Mouse (Mus musculus): ENCODE data around the gene Acrbp.
A peak's percentile ranks its signal among the peaks of the same experiment; 100 is the strongest.

Gene Acrbp

DNA sequence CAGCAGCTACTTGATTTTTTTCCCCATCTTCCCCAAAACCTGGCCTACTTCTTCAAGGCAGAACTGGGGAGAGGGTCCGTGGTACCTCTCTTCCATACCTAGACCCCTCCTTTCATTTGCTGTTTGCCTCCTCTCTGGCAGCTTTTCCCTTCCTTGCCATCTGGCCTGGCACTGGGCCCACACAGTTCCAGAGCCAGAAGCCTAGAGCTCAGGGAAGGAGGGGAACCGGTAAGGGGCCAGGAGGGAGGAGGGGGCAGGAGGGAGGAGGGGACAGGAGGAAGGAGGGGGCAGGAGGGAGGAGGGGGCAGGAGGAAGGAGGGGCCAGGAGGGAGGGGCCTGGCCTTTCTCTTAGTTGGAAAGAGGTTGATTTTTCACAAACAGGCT, 22.4 kb downstream of the Acrbp start:
- no peak for DNase-seq

DNA sequence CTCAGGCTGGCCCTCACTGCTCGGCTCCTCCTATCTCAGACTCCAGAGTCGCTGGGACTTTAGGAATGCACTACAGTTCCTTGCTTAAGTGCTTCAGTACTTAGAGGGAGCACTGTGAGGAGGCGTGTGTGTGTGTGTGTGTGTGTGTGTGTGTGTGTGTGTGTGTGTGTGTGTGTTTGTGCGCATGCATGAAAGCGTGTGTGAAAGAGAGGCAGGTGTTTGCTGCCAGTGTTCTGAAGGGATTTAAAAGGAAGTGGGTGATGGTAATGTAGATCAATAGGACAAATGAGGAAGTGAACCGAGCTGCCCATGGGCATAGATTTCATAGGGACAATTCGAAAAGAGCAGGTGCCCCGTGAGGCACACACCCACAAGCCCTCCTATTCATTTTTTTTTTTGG, 24.3 kb downstream of the Acrbp start:
- DNase-seq: no peak

DNA sequence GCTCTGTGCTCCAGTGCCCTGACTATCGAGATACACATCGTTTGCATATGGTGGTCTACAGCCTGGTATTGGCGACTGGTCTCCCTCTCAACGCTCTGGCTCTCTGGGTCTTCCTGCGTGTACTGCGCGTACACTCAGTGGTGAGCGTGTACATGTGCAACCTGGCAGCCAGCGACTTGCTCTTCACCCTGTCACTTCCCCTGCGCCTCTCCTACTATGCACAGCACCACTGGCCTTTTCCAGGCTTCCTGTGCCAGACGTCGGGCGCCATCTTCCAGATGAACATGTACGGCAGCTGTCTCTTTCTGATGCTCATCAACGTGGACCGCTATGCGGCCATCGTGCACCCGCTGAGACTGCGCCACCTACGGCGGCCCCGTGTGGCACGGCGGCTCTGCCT, 31.9 kb downstream of the Acrbp start:
- DNase-seq: no peak

- DNase-seq: peak; percentile 95
Observed at GRCm38 (mm10) chr6:125081797-125082560, 32.5 kb downstream of the Acrbp start.

GRCm38 (mm10) chr6:125082801-125083386, 33.4 kb downstream of the Acrbp start:
- no peak for DNase-seq

DNA sequence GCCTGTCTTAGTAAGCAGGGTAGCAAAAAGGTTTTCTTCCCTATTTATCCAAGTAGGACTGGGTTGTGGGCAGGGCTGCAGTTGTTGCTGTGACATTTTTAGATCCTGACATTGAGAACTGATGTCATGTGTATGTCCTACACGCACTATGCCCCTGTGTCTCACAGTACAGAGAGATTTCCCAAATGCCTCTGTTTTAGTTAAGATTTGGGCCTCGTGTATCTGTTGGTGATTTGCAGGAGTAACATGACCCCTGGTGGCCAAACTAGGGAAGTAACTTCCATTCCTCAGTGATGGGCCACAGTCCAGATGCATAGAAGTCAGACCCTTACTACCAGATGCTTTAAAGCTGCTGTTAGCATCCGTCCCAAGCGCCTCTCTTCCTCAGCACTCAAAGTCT, 34.9 kb downstream of the Acrbp start:
- DNase-seq: peak; percentile 83

DNA sequence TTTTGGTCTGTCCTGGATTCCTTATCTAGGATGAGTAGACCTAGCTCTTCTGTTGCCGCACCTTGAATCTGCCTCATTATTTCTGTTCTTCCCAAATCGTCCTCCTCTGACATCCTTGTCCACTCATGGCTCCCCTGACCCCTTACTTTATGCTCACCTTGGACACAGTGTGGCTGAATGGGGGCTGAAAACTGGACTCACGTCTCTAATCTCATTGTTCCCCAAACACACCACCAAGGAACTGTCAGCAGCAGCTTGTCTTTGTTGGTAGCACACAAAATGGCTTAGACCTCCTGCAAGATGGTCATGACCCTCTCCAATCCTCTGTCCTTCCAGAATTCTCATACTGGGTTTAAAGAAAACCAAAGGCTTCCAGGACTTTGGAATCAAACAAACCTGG, 38.4 kb downstream of the Acrbp start:
- DNase-seq: no peak

DNA sequence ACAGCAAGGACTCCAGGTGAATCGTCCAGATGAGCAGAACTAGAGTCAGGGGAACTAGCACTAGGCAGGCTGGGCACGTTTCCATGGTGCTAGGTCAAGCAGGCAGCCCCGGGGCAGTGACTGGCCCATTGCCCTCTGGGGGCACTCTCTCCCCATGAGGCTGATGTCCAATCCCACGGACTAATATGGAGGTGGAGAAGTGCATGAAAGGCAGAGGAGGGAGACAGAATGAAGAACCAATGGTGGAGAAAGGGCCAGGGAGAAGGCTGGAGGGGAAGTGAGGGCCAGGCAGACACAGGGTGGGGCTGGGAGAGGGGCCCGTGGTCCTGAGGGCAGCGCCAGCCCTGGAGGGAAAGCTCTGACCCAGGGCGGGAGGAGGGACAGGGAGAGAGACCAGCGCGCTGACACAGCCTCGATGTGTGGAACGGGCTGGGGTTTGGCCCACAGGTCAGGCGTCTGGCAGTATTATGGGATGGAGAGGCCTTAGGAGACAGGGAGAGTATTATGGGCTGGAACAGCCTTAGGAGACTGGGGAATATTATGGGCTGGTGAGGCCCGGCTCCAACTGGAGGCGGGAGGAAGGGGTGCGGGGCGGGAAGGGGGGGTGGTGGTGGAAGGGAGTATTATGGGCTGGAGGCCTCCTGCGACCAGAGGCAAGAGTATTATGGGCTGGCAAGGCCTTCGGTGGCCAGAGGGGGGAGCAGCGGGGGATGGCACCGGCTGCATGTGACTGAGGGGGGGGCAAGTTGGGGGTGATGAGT, 39.3 kb downstream of the Acrbp start:
- peak; percentile 88 for DNase-seq

DNA sequence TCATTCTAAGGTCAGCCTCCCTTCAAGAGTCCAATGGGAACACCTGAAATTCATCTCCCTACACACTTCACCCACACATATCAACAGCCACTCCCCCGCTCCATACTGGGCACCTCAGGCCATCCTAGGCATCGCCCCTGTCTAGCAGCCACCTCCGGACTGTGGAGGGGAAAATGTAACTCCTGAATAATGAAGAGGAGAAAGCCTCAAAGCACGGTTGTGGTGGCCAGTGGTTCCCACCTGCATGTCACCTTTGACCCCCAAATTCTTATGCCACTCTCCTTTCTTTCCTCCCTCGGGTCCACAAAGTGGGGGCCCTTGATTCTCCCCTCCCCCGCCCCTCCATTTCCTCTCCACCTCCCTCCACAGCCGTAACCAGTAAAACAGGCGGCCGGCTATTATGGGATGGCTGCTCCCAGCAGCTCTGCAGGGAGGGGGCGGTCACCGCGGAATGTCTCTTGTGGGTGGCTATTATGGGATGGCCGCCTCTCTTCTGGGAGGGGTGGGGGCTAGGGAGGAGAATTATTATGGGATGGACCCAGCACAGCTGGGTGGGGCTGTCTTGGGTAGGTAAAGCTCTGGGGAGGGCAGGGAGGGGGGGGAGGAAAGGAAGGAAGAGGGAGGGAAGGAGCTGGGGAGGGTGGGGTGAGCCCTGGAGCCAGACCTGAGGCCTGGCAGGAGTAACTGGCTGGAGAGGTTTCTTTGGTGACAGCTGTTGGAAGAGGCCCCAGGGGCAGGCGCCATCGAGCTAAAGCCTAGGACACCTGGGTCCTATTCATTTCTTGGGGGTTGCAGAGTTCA, 40.2 kb downstream of the Acrbp start:
- DNase-seq: peak; percentile 92

DNA sequence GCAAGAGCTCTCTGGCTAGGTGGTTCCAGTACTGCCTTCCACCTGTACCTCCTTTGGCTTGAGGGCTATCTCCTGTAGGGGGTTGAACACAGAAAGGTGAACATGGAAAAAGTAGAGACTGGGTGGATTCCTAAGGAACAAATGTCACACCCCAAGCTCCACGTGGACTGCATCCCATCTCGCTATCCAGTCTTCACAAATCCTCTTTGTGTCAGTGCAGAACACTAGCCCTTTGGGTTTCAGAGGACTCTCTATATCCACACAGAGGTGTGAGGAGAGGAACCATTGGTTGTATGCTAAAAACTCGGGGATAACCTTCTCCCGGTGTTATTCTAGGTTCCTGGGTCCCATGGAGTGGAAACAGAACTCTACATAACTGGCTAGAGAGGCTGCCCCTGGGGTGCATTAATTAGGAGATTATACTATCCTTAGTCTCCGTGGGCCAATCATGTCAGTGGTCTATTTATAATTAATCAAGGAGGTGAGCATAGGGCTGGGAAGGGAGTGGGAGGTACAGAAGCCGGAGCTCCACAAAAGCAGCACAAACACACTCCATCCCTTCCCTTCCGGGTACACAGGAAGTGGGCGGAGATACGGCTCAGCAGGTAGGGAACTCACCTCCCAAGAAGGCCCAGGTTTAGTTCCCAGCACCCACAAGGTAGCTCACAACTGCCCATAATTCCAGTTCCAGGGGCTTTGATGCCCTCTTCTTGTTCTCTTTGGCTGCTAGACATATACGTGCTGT, 41.0 kb downstream of the Acrbp start:
- no peak for DNase-seq

DNA sequence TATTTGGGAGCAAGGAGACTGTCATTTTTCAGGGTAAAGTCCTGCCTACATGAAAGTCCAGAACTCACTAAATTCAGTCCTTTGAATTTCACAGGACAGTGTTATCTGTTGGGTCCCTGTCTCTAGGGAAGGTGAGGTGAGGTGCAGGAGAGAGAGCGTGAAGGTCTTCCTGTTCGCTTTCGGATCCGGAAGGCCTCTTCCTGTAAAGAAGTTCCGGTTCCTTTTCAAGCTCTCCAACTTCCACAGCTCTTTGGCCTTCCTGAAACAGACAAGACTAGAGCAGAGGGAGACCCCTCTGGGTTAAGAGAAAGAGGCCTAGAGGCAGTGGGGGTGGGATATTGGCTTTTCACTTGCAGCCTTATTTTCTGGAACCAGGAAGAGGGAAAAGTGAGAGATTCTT, 42.9 kb downstream of the Acrbp start:
- DNase-seq: no peak

GRCm38 (mm10) chr6:125094843-125095242, 45.4 kb downstream of the Acrbp start:
- no peak for DNase-seq

DNA sequence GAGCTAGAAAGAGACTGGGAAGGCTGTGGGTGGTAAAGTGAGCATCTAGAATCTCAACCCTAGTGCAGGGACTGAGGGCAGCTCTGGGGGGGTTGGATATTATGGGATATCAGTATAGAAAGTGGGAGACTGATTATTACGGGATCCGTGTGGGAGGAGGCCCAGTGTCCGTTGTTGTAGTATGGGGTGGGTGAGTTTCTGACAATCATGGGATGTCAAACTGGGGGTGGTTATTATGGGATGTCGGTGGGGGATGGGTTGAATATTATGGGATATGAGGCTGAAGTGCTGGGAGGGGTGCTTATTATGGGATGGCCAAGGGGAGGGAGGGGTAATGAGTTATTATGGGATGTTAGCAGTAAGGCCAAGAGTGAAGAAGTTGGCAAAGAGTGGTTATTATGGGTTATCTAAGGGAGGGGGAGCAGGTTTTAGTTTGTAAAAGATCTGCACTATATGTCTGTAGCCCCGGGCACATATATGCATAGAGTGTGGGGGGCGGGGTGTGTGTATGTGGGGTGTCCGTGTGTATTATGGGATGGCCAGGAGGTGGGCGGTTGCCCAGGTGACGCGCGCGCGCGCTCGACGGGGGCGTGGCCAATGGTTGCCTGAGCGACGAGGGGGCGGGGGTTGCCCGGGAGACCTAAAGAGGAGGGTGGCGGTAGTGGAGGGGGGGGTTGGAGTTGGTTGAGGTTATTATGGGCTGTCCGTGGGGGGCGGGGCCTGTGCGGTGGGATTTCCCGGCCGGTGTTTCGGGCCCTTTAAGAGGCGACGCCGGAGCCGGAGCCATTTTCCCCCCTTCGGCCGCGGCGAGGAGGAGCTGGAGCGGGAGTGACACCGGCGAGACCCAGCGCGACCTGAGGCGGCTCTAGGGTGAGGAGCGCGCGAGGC, 46.1 kb downstream of the Acrbp start, which contains the start of gene Chd4:
Gene Chd4 (plus strand): TSS at position 591 of the 888 bp plus-strand sequence.
- DNase-seq: peak; percentile 98

DNA sequence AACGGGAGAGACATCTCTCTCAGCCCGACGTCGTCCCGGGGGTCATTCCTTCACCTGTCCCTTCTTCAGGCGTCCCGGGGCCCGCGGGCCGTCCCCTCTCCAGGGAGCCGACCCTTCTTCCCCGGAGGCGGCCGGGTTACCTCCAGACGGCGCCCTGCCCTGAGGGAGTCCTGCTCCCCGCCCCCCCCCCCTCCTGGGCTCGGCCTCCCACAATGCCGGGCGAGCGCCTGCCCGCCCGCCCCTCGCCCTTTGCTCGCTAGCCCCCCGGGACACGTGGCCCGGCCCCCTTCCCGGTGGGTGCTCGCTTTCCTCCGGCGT, 46.7 kb downstream of the Acrbp start:
- DNase-seq: no peak

GRCm38 (mm10) chr6:125096597-125097345, 47.3 kb downstream of the Acrbp start:
- peak; percentile 66 for DNase-seq

DNA sequence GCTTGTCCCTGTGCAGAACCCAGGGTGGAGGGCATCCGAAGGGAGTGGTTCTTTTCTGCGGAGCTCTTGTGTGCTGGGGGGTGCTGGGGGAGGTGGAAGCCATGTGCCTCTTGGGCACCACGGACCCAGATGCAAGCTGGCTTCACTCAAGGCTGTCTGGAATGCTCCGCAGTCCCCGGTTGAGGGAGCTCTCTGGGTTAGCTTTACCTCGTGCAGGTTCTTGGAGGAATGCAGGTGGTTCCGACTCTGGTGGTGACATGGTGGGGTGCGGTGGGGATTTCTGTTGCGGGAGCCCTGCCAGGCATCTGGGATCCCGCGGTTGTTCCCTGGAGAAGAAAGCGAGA, 47.8 kb downstream of the Acrbp start:
- no peak for DNase-seq

DNA sequence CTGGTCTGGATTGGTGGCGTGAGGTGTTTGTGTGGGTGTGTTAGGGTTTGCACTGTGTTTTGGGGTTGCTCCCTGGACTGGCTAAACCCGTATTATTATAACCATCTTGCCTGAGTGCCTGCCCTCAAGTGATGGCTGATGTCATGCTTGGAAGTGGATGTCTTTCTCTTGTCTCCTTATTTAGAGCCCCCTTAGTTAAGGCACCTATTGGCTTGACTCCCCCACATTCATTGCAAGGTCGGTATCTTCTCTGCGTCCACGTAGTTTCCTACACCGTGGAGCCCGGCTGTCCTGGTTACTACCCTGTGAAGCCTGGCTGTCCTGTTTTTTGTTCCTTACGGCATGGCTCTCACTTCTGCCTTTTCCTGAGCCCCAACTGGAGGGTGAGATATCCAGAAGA, 48.5 kb downstream of the Acrbp start:
- DNase-seq: no peak

- DNase-seq: no peak
Observed at GRCm38 (mm10) chr6:125098513-125098912, 49.0 kb downstream of the Acrbp start.

- peak; percentile 85 for DNase-seq
Observed at GRCm38 (mm10) chr6:125099421-125099971, 50.0 kb downstream of the Acrbp start.

DNA sequence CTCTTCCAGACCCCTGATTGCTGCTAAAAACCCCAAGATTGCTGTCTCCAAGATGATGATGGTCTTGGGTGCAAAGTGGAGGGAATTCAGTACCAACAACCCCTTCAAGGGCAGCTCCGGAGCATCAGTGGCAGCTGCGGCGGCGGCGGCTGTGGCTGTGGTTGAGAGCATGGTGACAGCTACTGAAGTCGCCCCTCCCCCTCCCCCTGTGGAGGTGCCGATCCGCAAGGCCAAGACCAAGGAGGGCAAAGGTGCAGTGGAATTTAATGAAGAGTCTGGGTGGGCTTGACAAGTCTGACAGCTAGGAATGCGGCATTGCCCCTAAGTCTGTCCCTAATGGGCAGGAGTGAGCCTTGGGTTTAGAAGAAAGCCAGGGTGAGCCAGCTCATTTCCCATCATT, 52.0 kb downstream of the Acrbp start:
- DNase-seq: no peak

- DNase-seq: no peak
Observed at GRCm38 (mm10) chr6:125104223-125104622, 54.7 kb downstream of the Acrbp start.

All from lung, postnatal 36 days (tissue).